Mouse (Mus musculus) G1E (cell line): ENCODE measurements around the gene Tnfrsf9.

ENCODE experiments used
- CTCF ChIP-seq: IDR thresholded peaks from 2 replicates; pipeline ENCODE4 v1.5.1; 2012; ENCODE audit warnings: low read depth, low read length, inconsistent platforms, mixed read lengths
- GATA1 ChIP-seq: IDR thresholded peaks from 2 replicates; pipeline ENCODE4 v1.6.1; 2012; ENCODE audit warnings: borderline replicate concordance, low read length, inconsistent platforms, mixed read lengths
- GATA2 ChIP-seq: IDR thresholded peaks from 2 replicates; pipeline ENCODE4 v1.6.1; 2012; ENCODE audit warnings: low read depth, low read length, inconsistent platforms, borderline replicate concordance
- POLR2AphosphoS5 ChIP-seq: IDR thresholded peaks from 2 replicates; pipeline ENCODE4 v1.6.1; 2012; ENCODE audit warnings: low read depth, low read length, inconsistent platforms; ENCODE audit not compliant: insufficient replicate concordance
- TAL1 ChIP-seq: conservative IDR thresholded peaks from 2 replicates; pipeline ENCODE4 v1.6.1; 2012; ENCODE audit warnings: low read depth, low read length, inconsistent platforms, mixed read lengths

- TF ChIP-seq CTCF (no peak), GATA1 (no peak), TAL1 (no peak), POLR2AphosphoS5 (no peak), GATA2 (no peak)
Observed at GRCm38 (mm10) chr4:150915181-150915906, 982 bp downstream of the Tnfrsf9 start.
